Mouse (Mus musculus): Measurements from ENCODE around the gene Sele. TPM values are rescaled to one million over a fixed set of nuclear protein-coding genes. Genes with fewer than 3 reads are reported as not detected.
"Not testable (repeated sequence)": the region's sequence is repeated elsewhere in the genome, so short reads cannot be mapped to it uniquely, and the experiment has no call there.

The Sele gene
- total RNA-seq (2021): not detected
- long read RNA-seq: 0 reads

GRCm38 (mm10) chr1:164047934-164048333 is at the start of gene Sele:
Gene Sele, plus strand, starts transcription at chr1:164048234.
- no peak for DNase-seq (ENCODE audit: low spot score in 2 of 2)

- no peak for DNase-seq (ENCODE audit: low spot score in 2 of 2)
Observed at GRCm38 (mm10) chr1:164001831-164002452, 46.1 kb upstream of the Sele start.

GRCm38 (mm10) chr1:164004311-164004710 is 43.7 kb upstream of the Sele start:
- no peak for DNase-seq (ENCODE audit: low spot score in 2 of 2)

GRCm38 (mm10) chr1:164009235-164009634 is 38.8 kb upstream of the Sele start:
- DNase-seq (ENCODE audit: low spot score in 2 of 2): peak; percentile 12 to 26

- DNase-seq (ENCODE audit: low spot score in 2 of 2): no peak
Observed at GRCm38 (mm10) chr1:164014616-164015015, 33.4 kb upstream of the Sele start.

- DNase-seq (ENCODE audit: low spot score in 2 of 2): no peak
Observed at GRCm38 (mm10) chr1:164018221-164018896, 29.7 kb upstream of the Sele start.

- no peak for DNase-seq (ENCODE audit: low spot score in 2 of 2)
Observed at GRCm38 (mm10) chr1:164019789-164020188, 28.2 kb upstream of the Sele start.

- DNase-seq (ENCODE audit: low spot score in 2 of 2): not testable (repeated sequence)
Observed at GRCm38 (mm10) chr1:164020746-164021145, 27.3 kb upstream of the Sele start.

- not testable (repeated sequence) for DNase-seq (ENCODE audit: low spot score in 2 of 2)
Observed at GRCm38 (mm10) chr1:164022106-164022505, 25.9 kb upstream of the Sele start.

GRCm38 (mm10) chr1:164025685-164026084 is 22.3 kb upstream of the Sele start:
- no peak for DNase-seq (ENCODE audit: low spot score in 2 of 2)

GRCm38 (mm10) chr1:164027416-164027815 is 20.6 kb upstream of the Sele start:
- DNase-seq (ENCODE audit: low spot score in 2 of 2): peak in 1 of 2 experiments; percentile 13

- no peak for DNase-seq (ENCODE audit: low spot score in 2 of 2)
Observed at GRCm38 (mm10) chr1:164040385-164041135, 7.5 kb upstream of the Sele start.

GRCm38 (mm10) chr1:164043549-164043948 is 4.5 kb upstream of the Sele start:
- DNase-seq (ENCODE audit: low spot score in 2 of 2): no peak

- no peak for DNase-seq (ENCODE audit: low spot score in 2 of 2)
Observed at GRCm38 (mm10) chr1:164053561-164053960, 5.5 kb downstream of the Sele start.

- DNase-seq (ENCODE audit: low spot score in 2 of 2): no peak
Observed at GRCm38 (mm10) chr1:164054800-164055199, 6.8 kb downstream of the Sele start.

GRCm38 (mm10) chr1:164060071-164060470 is 12.0 kb downstream of the Sele start:
- no peak for DNase-seq (ENCODE audit: low spot score in 2 of 2)

GRCm38 (mm10) chr1:164061278-164061677 is 13.2 kb downstream of the Sele start:
- DNase-seq (ENCODE audit: low spot score in 2 of 2): no peak

GRCm38 (mm10) chr1:164061925-164062324 is 13.9 kb downstream of the Sele start, which contains the start of gene Sell:
Gene Sell, plus strand, starts transcription at chr1:164061982.
- no peak for DNase-seq (ENCODE audit: low spot score in 2 of 2)

- no peak for DNase-seq (ENCODE audit: low spot score in 2 of 2)
Observed at GRCm38 (mm10) chr1:164062856-164063255, 14.8 kb downstream of the Sele start.

- no peak for DNase-seq (ENCODE audit: low spot score in 2 of 2)
Observed at GRCm38 (mm10) chr1:164063745-164064144, 15.7 kb downstream of the Sele start.

- DNase-seq (ENCODE audit: low spot score in 2 of 2): no peak
Observed at GRCm38 (mm10) chr1:164069261-164069660, 21.2 kb downstream of the Sele start.

- DNase-seq (ENCODE audit: low spot score in 2 of 2): no peak
Observed at GRCm38 (mm10) chr1:164070461-164070860, 22.4 kb downstream of the Sele start.
